Mouse (Mus musculus) mouse embryonic stem cell (cell line): ENCODE measurements around the gene Nfasc.

Experiments used
- in situ Hi-C, 2 experiments: fragments of 300-500 bp; cut with MboI; formaldehyde crosslinking; loops; 1 replicate in 1 of 2; 3 replicates in 1 of 2; pipeline ENCODE4 v1.14.3; 2019 to 2020; ENCODE audit warnings: low sequenced_read_pairs in 2 of 2, low pct_unique_long_range_greater_than_20kb in 1 of 2, mixed read lengths in 1 of 2; ENCODE audit not compliant: unreplicated experiment in 1 of 2

The Nfasc gene

DNA sequence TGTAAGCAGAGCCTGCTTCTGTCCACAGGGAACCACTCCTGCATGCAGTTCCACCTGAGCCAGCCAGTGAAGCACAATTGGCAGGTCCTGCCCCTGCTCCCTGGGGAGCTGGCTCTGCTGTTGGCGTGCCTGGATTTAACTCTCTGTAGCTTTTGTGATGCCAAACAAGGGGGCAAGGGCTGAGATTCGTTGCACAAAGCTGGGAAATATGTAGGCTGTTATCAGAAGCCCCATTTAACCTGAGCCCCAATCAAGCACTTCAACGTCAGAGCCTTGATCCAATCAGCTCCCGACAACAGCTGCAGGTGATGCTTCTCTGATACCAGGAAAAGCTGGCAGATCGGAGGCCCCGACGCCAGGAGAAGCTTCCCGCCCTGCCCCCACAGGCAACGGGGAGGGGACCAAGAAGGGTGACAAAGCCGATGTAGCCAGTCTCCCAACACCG, 2.5 kb downstream of the Nfasc start:
- in situ Hi-C loops, result no loop called here

DNA sequence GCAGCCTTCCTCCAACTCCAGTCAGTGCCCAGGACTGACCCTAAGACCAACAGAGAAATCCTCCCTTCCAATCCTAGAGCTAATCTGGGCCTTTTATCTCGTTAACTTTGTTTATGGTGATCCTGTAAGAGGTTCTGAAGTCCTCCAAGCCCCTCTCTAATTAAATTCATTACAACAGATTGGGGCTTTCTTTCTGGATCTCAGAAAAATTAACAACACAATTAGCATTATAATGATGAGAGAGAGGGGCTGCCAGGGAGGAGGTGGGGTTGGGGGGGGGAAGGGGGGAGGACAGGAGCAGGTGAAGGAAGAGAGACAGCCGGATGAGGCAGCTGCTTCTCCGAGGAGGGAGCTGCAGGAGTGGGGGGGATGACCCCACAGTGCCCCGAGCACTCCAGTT, 5.4 kb downstream of the Nfasc start:
- in situ Hi-C loops, result no loop called here

DNA sequence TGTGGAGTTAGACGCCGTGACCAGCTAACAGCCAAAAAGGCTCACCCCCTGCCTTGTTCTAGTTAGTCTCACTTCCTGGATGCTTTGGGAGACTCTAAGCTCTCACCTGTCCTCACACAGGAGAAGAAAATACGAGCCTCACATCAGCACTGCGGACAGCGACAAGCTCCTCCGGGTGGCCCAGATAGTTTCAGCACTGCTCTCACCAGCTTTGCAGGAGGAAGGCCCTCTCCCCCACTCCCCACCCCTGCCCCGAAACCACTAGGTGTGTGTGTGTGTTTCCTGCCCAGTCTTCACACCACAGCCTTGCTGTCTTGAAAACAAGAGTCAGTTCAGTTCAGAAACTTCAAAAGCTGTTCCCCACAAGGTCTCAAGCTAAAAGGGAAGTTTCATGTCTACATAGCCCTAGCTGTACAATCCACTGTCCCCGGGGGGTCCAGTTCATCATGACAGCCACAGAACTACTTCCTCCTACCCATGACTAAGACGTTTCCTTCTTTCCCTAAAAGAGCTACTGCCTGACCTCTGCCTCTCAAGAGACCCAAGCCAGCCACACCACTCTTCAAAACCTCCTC, 7.6 kb downstream of the Nfasc start:
- in situ Hi-C loops, result no loop called here

GRCm38 (mm10) chr1:132732307-132732706, 9.3 kb downstream of the Nfasc start:
- in situ Hi-C loops, result no loop called here

DNA sequence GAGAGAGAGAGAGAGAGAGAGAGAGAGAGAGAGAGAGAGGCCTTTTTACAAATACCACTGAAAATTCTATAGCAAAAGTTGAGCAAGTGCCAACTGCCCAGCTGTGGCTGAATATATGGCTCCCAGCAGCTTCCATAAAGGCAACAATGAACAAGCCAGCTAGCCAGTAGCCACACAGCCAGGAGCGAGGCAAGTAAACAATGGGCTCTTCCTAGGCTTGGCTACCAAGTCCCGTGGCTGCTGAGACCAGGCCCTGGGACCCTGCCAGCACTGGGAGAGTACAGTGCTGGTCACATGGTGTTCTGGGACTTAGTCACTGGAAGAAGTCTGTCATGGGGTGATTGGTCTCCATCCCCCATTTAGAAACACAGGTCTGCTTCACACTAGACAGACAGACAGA, 14.0 kb downstream of the Nfasc start:
- in situ Hi-C loops, result no loop called here

- in situ Hi-C loops, result no loop called here
Measured at GRCm38 (mm10) chr1:132722362-132722761, 19.2 kb downstream of the Nfasc start.

- in situ Hi-C loops, result no loop called here
Measured at GRCm38 (mm10) chr1:132721266-132721665, 20.3 kb downstream of the Nfasc start.

GRCm38 (mm10) chr1:132718225-132718624, 23.4 kb downstream of the Nfasc start:
- in situ Hi-C loops, result no loop called here

DNA sequence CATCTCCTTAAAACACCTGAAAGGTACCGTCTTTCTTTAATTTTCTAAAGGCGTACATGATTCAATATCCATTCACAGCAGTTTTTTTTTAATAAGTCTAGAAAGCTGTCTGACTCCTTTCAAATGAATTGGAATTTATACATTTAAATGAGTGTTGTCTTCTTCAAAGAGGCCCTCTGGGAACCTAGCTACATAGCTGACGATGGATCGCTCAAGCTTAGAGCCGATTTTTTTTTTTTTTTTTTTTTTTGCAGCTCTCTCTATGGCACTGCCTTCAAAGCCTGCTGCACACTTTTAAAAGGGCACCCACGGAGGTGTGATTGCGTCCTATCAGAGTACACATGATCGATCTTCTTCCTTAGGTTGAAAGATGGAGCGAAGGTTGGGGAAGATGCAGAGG, 26.6 kb downstream of the Nfasc start:
- in situ Hi-C loops, result no loop called here

DNA sequence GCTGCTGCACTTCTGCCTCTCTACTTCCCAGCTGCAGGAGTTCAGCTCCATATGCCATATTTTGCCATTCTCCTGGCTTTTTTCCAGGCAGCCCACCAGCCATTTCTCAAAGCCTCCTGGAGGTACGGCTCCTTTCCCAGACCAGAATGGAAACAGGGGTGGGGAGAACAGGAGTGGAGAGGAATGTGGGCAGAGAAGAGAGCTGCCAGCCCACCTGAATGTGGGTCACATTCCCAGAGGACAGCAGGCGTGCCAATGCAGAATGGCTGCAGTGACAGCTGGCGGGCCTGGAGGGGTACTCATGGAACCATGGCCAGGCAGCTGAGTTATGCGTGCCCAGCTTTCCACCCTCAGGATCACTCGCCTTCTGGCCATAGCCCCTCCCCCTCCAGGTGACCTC, 32.2 kb downstream of the Nfasc start:
- in situ Hi-C loops, result no loop called here

GRCm38 (mm10) chr1:132707301-132707700, 34.3 kb downstream of the Nfasc start:
- in situ Hi-C loops, result no loop called here

DNA sequence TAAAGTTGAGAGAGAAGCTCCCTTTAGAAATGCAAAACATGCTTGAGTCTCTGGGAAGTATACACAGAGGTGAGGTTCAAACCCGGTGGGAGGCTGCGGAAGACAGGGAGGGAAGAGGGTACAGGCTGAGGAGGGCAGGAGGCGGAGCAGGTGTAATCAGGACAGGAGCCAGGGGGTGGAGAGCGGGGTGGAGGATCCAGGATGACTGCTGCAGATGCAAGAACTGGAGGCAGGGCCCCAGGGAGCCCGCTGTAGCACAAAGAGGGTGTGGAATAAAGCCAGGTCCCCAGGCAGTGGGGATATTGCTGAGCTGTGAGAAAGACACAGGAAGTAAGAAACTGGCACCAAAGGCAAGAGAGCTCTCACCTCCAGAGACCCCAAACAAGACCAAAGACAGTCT, 38.1 kb downstream of the Nfasc start:
- in situ Hi-C loops, result no loop called here

DNA sequence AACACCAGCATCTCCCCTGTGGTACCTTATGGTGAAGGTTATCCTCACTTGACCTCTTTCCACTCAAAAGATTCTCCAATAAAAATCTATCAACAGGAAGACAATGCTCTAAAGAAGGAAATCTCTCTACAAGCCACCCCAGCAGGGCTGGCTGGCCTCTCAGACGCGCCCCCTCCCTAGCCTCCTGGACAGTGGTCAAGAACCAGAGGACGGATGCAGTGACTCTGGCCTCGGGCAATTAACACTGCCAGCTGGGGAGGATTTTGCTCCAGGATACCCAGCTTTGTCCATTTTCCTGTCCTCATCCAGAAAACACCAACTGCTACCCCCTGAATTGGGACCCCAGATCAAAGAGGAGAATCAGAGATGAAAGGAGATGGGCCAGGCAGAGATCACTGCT, 44.7 kb downstream of the Nfasc start:
- in situ Hi-C loops, result no loop called here

DNA sequence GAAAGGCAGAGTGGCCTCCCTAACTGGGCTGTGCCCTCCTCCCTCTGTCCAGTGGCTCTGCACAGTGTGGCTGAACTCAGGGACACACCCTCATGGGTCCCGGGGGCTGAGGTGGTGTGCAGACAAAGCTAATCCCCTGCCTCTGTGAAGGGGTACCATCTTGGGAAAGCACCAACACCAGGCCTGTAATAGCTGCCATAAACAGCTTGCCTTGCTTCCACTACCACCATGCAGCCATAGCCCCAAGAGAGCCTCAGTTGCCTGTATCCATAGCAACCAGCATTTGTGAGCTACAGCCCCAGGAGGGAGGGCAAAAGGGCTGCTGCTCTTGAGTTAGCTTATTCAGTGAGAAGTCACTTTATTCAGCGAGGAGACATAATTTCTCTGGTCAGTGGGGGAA, 45.4 kb downstream of the Nfasc start:
- in situ Hi-C loops, result no loop called here

- in situ Hi-C loops, result no loop called here
Measured at GRCm38 (mm10) chr1:132694007-132694406, 47.6 kb downstream of the Nfasc start.

DNA sequence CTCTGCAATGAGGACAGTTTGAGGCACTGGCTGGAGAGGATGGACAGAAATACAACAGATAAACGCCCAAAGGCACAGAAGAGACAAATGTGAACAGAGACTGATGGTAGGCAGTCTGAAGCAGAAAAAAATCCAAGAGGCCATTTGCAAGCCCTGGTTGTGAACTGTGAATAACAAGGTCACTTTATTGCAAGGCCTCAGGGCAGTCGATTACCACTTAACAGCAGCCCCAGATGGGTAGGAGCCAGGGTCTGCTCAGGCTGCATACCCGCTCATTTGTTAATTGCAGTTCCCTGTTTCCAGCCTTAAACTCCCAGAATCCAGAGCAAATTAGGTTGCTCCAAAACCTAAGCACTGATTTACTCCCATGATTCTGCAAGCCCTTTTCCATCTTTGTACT, 52.4 kb downstream of the Nfasc start:
- in situ Hi-C loops, result no loop called here

- in situ Hi-C loops, result no loop called here
Measured at GRCm38 (mm10) chr1:132678935-132679334, 62.7 kb downstream of the Nfasc start.

GRCm38 (mm10) chr1:132678076-132678475, 63.5 kb downstream of the Nfasc start:
- in situ Hi-C loops, result no loop called here

DNA sequence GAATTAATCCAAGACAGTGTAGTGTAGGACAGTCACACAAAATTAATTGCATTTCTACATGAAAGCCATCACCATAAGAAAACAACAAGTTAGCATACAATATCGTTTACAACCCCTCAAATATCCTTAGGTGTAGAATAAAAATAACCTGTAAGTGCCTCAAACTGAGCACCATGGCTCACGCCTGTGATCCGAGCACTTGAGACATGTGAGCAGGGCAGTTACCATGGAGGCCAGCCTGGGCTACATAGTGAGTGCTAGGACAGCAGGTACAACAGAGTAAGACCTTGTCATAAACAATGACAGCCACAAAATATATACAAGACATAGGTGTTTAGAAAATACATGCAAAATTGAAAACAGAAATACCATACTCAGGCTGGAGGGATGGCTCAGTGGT, 68.9 kb downstream of the Nfasc start:
- in situ Hi-C loops, result no loop called here

GRCm38 (mm10) chr1:132669200-132669599, 72.4 kb downstream of the Nfasc start:
- in situ Hi-C loops, result no loop called here

DNA sequence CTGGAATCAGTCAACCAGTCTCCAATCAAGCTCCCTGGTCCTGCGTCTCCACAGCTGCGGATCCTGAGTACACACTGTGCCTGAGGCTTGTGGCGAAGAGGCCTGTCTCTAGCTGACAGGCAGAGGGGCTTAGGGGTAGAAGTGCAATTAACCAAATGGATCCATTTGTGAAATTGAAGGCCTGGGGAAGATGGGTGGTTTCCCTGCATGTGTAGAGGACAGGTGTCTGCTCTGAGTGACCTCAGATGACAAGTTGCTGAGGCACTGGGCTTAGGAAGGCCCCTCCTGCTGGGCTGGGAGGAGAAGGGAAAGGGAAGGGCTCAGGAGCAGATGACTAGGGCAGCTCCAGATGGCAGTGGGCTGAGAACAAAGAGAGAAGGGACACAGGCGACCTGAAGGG, 81.2 kb downstream of the Nfasc start:
- in situ Hi-C loops, result no loop called here
